Mouse (Mus musculus) sigmoid colon, adult 10 weeks (tissue): Measurements from ENCODE around the gene Cpb2. TPM values are rescaled to one million over a fixed set of nuclear protein-coding genes. Genes with fewer than 3 reads are reported as not detected.

ENCODE experiments used
- polyA plus RNA-seq: library from polyadenylated mRNA; stranded (reverse); fragments of 350-450 nt; fragmentation: Illumina TruSeq; extraction: RNeasy Lipid Tissue Mini Kit (QIAGEN cat#74804); gene quantifications from one replicate; pipeline ENCODE4 v1.2.3, GENCODE M21; 2014; ENCODE audit warnings: low read depth, low replicate concordance

The Cpb2 gene
- not detected for polyA plus RNA-seq

GRCm38 (mm10) chr14:75242087-75242486 is at the start of gene Cpb2:
Cpb2 (plus strand) TSS chr14:75242287.

DNA sequence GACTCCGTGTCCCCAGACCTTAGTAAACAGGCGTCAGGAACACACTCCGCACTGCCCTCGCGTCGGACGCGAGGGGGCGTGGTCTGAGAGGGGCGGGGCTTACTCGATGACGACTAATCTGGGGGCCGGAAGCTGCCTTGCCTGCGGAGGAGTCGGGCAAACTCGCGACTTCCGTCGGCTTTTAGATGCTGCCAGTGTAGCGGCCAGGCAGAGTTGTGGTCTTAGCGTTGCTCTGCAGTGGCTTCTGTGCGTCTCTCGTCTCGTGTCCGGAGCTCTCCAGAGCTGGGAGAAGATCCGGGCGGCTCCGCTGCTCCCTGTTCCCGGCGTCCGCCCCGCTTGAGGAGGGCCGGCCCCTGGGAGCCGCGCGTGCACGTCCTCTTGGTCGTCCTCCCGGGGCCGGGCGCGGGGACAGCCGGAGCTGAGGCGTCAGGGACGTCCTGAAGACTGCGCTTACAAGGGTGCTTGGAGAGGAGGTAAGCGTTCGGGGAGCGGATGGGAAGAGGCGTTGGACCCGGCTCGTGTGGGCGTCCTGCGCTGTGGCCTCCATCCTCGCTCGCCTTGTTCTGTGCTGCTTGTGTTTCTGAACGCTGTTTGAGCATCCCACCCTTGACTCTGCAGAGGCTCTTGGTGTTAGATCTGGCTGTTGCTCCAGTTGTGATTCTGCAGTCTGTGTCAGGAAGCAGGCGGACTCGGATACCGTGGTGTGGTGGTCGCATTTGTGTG is 42.3 kb downstream of the Cpb2 start, which contains the start of gene Zc3h13:
Gene Zc3h13, plus strand, starts transcription at position 181 of the 723 bp plus-strand sequence.

Other genes starting within 250 kb of the Cpb2 start
- 1.4 TPM for gene Rubcnl, start 226.3 kb upstream of the Cpb2 start, polyA plus RNA-seq
- not detected for gene Lrrc63, start 111.4 kb upstream of the Cpb2 start, polyA plus RNA-seq
- gene Lcp1, start 111.2 kb upstream of the Cpb2 start, polyA plus RNA-seq, result 48.8 TPM
- 20.8 TPM for gene Zc3h13, start 42.1 kb downstream of the Cpb2 start, polyA plus RNA-seq
- not detected for gene Siah3, start 213.7 kb downstream of the Cpb2 start, polyA plus RNA-seq